Mouse (Mus musculus) forebrain, embryonic 13.5 days (tissue): ENCODE data around the gene Zfp969. TPM values are rescaled to one million over a fixed set of nuclear protein-coding genes. Genes with fewer than 3 reads are reported as not detected.
"Not testable (repeated sequence)": the region's sequence is repeated elsewhere in the genome, so short reads cannot be mapped to it uniquely, and the experiment has no call there.

Experiments used
- ATAC-seq: fragments of 200-750 bp; cut with Nextera tagmentation; 2 replicates; pipeline ENCODE4 v1.8.0; 2017
- H3K27ac ChIP-seq: fragments of 300-500 bp; sonication (generic); 2 replicates; pipeline ENCODE4 v1.5.1; 2015; ENCODE audit warnings: inconsistent platforms, mild to moderate bottlenecking, moderate library complexity
- H3K27me3 ChIP-seq: fragments of 300-500 bp; sonication (generic); 2 replicates; pipeline ENCODE4 v1.6.1; 2015; ENCODE audit warnings: mild to moderate bottlenecking, inconsistent platforms
- H3K36me3 ChIP-seq: fragments of 300-500 bp; sonication (generic); 2 replicates; pipeline ENCODE4 v1.6.1; 2015; ENCODE audit warnings: mild to moderate bottlenecking, inconsistent platforms; ENCODE audit not compliant: poor library complexity, severe bottlenecking
- H3K4me1 ChIP-seq: fragments of 300-500 bp; sonication (generic); 2 replicates; pipeline ENCODE4 v1.6.1; 2015; ENCODE audit warnings: inconsistent platforms
- H3K4me2 ChIP-seq: fragments of 300-500 bp; sonication (generic); 2 replicates; pipeline ENCODE4 v1.6.1; 2015; ENCODE audit warnings: inconsistent platforms, mild to moderate bottlenecking, moderate library complexity
- H3K4me3 ChIP-seq: fragments of 300-500 bp; sonication (generic); 2 replicates; pipeline ENCODE4 v1.5.1; 2015; ENCODE audit warnings: mild to moderate bottlenecking, inconsistent platforms
- H3K9ac ChIP-seq: fragments of 300-500 bp; sonication (generic); 2 replicates; pipeline ENCODE4 v1.6.1; 2015; ENCODE audit warnings: mild to moderate bottlenecking, inconsistent platforms
- H3K9me3 ChIP-seq: fragments of 300-500 bp; sonication (generic); replicated peaks from 2 replicates; pipeline ENCODE4 v1.6.1; 2016; ENCODE audit warnings: inconsistent platforms
- WGBS: fragments of 180-500 bp; shearing (Covaris S2); methylation state at CpG from one replicate; pipeline ENCODE4 v1.1.7; 2015; 5-methylcytosine and 5-hydroxymethylcytosine counted together
- polyA plus RNA-seq: library from polyadenylated mRNA; unstranded; fragments of >200 nt; fragmentation: Nextera tagmentation; extraction: Ambion mirVana; gene quantifications from 2 replicates; pipeline ENCODE4 v1.2.1, GENCODE M21; 2015

Gene Zfp969
- 14.2 and 17.8 TPM in 2 replicates for polyA plus RNA-seq

GRCm38 (mm10) chr2:175703546-175703945 lies at the start of gene Zfp969:
Gene Zfp969, minus strand, starts transcription at chr2:175703646.
- H3K4me2 ChIP-seq, H3K36me3 ChIP-seq, H3K9ac ChIP-seq, H3K4me1 ChIP-seq, ATAC-seq, H3K4me3 ChIP-seq, H3K9me3 ChIP-seq, H3K27ac ChIP-seq, H3K27me3 ChIP-seq: not testable (repeated sequence)
- no CpG with 5 or more reads among the region's 9 CpGs for WGBS

GRCm38 (mm10) chr2:175741237-175741636 lies 37.8 kb upstream of the Zfp969 start, which contains the start of gene Gm2007:
Gene Gm2007, plus strand, starts transcription at chr2:175741537.
- WGBS, result no CpG with 5 or more reads among the region's 2 CpGs
- H3K4me2 ChIP-seq, H3K4me1 ChIP-seq, H3K36me3 ChIP-seq, H3K4me3 ChIP-seq, H3K27me3 ChIP-seq, H3K9ac ChIP-seq, H3K9me3 ChIP-seq, H3K27ac ChIP-seq, ATAC-seq: not testable (repeated sequence)

GRCm38 (mm10) chr2:175643678-175644077 lies 59.8 kb downstream of the Zfp969 start, which contains the start of gene Gm11007:
Gene Gm11007, plus strand, starts transcription at chr2:175643978.
- H3K27ac ChIP-seq, H3K9ac ChIP-seq: not testable (repeated sequence)
- WGBS, result no CpG with 5 or more reads among the region's 2 CpGs

More at GRCm38 (mm10) chr2:175643678-175644077, 59.8 kb downstream of the Zfp969 start, which contains the start of gene Gm11007:
- not testable (repeated sequence) for H3K4me1 ChIP-seq, H3K36me3 ChIP-seq, H3K4me3 ChIP-seq, H3K4me2 ChIP-seq, H3K9me3 ChIP-seq, H3K27me3 ChIP-seq, ATAC-seq

Other genes starting within 250 kb of the Zfp969 start
- gene Zfp965, start 233.7 kb downstream of the Zfp969 start, polyA plus RNA-seq, result 6.5 and 7.5 TPM in 2 replicates
- gene Gm11007, start 59.7 kb downstream of the Zfp969 start, polyA plus RNA-seq, result not detected in 2 replicates
- gene Gm2007, start 37.9 kb upstream of the Zfp969 start, polyA plus RNA-seq, result not detected in 2 replicates
- 1.2 and 3.2 TPM in 2 replicates for gene Gm14288, start 97.4 kb upstream of the Zfp969 start, polyA plus RNA-seq
- gene Gm6710, start 165.6 kb upstream of the Zfp969 start, polyA plus RNA-seq, result 29.1 and 29.9 TPM in 2 replicates
- 2.4 and 3.3 TPM in 2 replicates for gene Zfp966, start 227.5 kb upstream of the Zfp969 start, polyA plus RNA-seq